Mouse (Mus musculus) CD4-positive helper T cell, adult 2 months (primary cell): Measurements from ENCODE around the gene Tmem178.

Experiments
- DNase-seq: peaks from one replicate; pipeline ENCODE4 v3.0.0-alpha.2; 2012; ENCODE audit warnings: low read depth, missing footprints, low spot score

Gene Tmem178

GRCm38 (mm10) chr17:80982976-80983375 is 38.5 kb downstream of the Tmem178 start:
- no peak for DNase-seq

- DNase-seq = no peak
These were observed 47.2 kb downstream of the Tmem178 start for GRCm38 (mm10) chr17:80991535-80992127.

DNA sequence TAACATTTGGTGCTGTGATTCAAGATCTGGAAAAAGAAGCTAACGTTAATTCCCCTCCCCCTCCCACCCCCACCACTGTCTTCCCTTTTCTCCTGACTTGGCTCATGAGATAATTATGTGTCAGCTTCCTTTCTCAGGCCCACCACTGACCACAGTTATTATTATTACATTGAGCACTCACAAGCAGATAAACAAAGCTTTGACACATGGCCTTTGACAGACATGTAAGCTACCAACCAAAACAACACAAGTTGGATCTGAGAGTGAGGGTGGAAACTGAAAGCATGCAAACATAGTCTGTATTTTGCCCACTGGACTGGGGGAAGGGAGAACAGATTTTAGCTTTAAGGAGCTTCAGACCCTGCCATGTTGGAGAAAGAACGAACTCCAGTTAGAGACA is 52.8 kb downstream of the Tmem178 start:
- no peak for DNase-seq

GRCm38 (mm10) chr17:80998958-80999357 is 54.5 kb downstream of the Tmem178 start:
- no peak for DNase-seq

DNA sequence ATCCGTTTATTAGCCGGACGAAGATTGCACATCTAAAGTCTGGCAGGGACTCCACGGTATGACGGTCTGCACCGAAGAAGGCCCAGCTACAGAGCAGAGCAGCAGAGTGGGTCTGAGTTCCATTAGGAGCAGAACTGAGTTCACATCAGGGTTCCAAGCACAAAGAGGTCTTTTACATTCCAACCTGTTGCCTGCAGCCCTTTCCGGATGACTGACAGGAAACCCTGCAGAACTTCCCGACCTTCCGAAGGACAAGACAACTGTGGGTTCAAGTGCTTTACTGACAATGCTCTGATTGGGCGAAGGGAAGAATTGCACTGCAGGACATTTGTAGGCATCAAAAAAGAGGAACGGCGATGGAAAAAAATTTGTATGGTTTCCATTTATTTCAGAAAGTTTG is 56.6 kb downstream of the Tmem178 start:
- no peak for DNase-seq

DNA sequence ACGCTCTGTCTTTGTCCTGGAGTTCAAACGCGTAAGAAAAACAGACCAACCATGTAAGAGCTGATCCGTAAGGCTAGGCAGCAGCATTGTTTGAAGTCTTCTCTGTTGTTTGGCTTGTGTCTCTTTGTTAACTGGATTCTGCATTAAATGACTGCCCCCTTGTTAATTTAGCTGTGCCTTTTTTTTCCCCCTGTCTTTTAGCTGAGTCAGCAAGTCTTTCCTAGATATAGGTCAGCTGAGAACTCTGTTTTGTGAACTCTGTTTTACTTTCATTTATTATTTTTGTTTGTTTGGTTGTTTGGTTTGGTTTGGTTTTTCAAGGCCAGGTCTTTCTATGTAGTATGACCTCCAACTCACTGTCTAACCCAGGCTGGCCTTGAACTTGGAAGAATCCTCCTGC is 57.2 kb downstream of the Tmem178 start:
- no peak for DNase-seq

DNA sequence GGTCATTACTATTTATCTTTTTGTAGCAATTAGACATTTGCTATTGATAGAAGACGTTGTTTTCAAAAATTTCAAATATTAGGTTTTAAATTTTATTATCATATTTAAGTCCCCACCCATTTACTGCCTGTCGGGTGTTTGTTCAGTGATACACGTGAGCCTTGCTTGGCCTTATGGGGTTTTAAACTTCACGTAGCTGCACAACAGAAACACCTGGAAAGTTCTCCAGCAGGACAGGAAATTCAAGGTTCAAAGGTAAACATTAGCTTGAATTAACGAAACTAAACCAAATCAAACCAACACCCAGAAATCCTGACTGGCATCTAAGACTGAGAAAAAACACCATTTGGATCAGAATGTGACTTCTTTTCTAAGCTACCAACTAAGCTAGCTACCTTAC is 57.7 kb downstream of the Tmem178 start:
- DNase-seq = no peak

GRCm38 (mm10) chr17:81004454-81004853 is 60.0 kb downstream of the Tmem178 start:
- no peak for DNase-seq

- no peak for DNase-seq
These were observed 60.9 kb downstream of the Tmem178 start for GRCm38 (mm10) chr17:81005292-81005691.

DNA sequence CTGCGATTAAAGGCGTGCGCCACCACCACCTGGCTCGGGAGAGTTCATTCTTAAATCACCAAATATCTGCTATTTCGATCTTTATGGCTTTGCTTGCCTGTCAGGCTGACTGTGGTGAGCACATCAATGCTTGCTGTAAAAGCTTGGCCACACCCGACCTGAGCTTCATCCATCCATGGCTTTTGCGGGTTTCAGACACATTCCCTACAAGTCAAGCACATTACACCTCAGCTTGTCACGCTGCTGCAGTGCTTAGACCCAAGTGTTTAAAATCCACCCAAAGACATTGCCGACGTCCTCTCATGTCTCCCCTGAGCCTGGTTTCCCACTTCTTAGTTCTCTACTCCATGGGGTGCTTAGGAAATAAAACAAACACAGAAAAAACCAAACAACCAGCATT is 64.7 kb downstream of the Tmem178 start:
- DNase-seq = no peak

GRCm38 (mm10) chr17:81010199-81010598 is 65.8 kb downstream of the Tmem178 start:
- DNase-seq = no peak

GRCm38 (mm10) chr17:81010844-81011685 is 66.6 kb downstream of the Tmem178 start:
- no peak for DNase-seq

DNA sequence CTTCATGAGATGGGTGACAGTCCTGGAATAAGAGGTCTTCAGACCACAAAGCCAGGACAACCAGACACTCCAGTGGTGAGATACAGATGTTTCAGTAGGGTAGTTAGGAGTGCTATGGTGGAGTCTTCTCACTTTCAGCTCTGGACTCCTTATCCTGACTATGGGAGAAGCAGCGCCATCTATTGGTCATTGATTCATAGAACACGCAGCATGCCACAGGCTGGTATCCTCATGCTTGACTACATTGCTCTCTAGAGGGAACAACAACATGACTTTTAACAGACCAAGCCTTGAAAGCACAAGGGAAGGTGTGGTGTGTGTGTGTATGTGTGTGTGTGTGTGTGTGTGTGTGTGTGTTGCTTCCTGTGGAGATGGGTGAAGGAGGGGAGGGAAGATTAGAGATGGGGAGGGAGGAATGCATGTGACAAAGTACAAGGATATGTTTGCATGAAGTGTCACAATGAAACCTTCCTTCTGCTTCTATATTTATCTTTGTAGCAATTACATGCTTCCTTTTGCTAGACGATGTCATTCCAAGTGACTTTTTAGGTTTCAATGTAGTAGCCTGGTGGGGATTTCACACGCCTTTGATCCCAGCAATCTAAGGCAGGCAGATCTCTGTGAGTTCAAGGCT is 71.5 kb downstream of the Tmem178 start:
- peak; percentile 23 for DNase-seq

- no peak for DNase-seq
These were observed 72.7 kb downstream of the Tmem178 start for GRCm38 (mm10) chr17:81017132-81017531.

- no peak for DNase-seq
These were observed 82.9 kb downstream of the Tmem178 start for GRCm38 (mm10) chr17:81027331-81027730.

GRCm38 (mm10) chr17:81031830-81032442 is 87.5 kb downstream of the Tmem178 start:
- no peak for DNase-seq

DNA sequence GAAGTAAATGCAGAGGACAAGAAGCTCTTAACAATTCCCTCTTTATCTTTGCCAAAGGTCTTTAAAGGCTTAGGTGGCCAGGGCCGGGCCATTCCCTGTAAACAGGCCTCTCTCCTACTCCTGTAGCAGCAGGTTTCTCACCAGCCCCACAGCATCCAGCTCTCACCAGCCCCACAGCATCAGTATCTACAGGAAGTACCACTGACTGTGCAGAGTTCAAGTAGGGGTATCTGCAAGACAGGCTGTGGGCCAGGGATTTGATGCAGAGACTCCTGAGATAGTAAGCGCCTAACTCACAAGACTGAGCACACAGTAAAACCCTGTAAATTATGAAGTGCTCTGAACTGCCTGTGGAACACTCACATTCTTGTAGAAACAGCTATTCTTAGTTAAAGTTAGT is 88.5 kb downstream of the Tmem178 start:
- DNase-seq = no peak

DNA sequence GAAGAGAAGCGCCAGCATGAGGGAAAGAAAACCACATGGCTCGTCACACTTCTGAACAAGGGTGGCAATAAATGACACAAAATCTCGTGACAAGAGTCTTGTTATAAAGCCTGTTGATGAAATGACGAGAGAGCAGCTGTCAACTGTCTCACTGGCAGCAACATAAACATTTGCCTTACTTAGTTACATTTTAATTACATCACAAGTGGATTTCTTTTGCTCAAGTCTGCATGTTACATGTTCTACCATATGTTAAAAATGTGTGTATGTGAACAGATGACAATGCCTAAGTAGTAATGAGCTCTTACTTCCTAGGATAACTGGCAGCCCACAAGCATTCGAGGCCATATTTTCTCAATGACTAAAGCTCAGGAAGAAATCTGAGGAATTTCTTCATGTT is 90.9 kb downstream of the Tmem178 start:
- DNase-seq = no peak

- DNase-seq = no peak
These were observed 94.4 kb downstream of the Tmem178 start for GRCm38 (mm10) chr17:81038707-81039408.

- no peak for DNase-seq
These were observed 97.2 kb downstream of the Tmem178 start for GRCm38 (mm10) chr17:81041662-81042061.

GRCm38 (mm10) chr17:81044356-81044755 is 99.9 kb downstream of the Tmem178 start:
- no peak for DNase-seq

DNA sequence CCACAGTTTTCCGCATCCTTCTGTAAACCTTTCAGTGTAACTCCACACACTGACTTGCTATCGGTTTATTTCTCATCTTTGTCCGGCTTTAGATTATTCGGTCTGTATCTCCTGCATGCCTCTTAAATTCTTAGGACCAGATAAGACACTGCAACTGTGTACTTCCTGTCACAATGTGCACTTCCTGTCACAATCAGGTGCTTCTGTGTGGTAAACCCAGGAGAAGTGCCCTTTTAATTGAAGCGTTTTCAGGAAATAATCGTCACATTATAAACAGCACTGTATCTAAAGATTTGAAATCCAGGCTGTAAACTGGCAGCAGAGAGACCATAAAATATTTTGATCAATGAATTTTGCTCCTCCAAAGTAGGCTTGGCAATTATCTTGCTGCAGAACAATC is 100.7 kb downstream of the Tmem178 start:
- peak; percentile 34 for DNase-seq
